Mouse (Mus musculus): Measurements from ENCODE around the gene Crkl.

DNA sequence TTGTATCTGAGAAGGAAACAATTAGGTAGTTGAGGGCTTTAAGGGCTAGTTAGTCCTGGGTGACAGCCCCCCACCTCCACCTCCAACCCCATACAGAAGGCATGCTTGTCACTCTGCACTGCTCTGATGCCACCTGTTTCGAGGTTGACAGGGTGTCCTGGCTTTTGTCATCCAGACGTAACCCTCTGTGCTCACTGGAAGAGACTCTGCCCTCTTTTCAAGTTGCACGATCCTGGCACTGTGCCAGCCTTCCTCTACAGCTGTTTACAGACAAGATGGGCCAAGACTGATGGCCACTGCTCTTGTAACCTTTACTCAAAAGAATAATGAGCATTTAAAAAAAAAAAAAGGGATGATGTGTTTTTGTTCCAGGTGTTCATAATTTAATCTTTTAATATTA is 34.7 kb downstream of the Crkl start:
- TF ChIP-seq EP300 (IDR thresholded peaks at IDR 0.05; ENCODE audit: low read depth) (no peak), CTCF (IDR thresholded peaks at IDR 0.05; ENCODE audit: low read depth) (no peak)

Measured in liver, postnatal 0 days (tissue).